Mouse (Mus musculus) liver, embryonic 14.5 days (tissue): ENCODE measurements around the gene Chl1. TPM values are rescaled to one million over a fixed set of nuclear protein-coding genes. Genes with fewer than 3 reads are reported as not detected.

ENCODE experiments used
- ATAC-seq: fragments of 200-750 bp; cut with Nextera tagmentation; 2 replicates; pipeline ENCODE4 v1.8.0; 2017; ENCODE audit warnings: moderate number of reproducible peaks, mild to moderate bottlenecking, moderate library complexity; ENCODE audit not compliant: insufficient read depth
- DNase-seq, 3 experiments: peaks; one replicate each; pipeline ENCODE4 v3.0.0-alpha.2; 2012 to 2013; ENCODE audit warnings: low read depth in 3 of 3, low spot score in 3 of 3
- H3K27ac ChIP-seq: fragments of 300-500 bp; sonication (generic); 2 replicates; pipeline ENCODE4 v1.5.1; 2014; ENCODE audit warnings: moderate library complexity, mild to moderate bottlenecking, control low read depth, inconsistent platforms
- H3K27me3 ChIP-seq: fragments of 300-500 bp; sonication (generic); 2 replicates; pipeline ENCODE4 v1.6.1; 2014; ENCODE audit warnings: mild to moderate bottlenecking, low read length, moderate library complexity; ENCODE audit not compliant: control insufficient read depth, insufficient read depth
- H3K36me3 ChIP-seq: fragments of 300-500 bp; sonication (generic); replicated peaks from 2 replicates; pipeline ENCODE4 v1.6.1; 2014; ENCODE audit warnings: low read depth; ENCODE audit not compliant: control insufficient read depth, insufficient read depth
- H3K4me1 ChIP-seq, 2 experiments: fragments of 200-500 bp in 1 of 2; fragments of 300-500 bp in 1 of 2; sonication (generic) in 1 of 2; replicated peaks; 2 replicates each; pipeline ENCODE4 v1.6.1; 2012 to 2014; ENCODE audit warnings: antibody characterized with exemption in 1 of 2, inconsistent platforms in 1 of 2, low read length in 1 of 2; ENCODE audit not compliant: control insufficient read depth in 2 of 2, insufficient read depth in 2 of 2
- H3K4me2 ChIP-seq: fragments of 300-500 bp; sonication (generic); 2 replicates; pipeline ENCODE4 v1.6.1; 2014; ENCODE audit warnings: low read depth, mild to moderate bottlenecking, control low read depth, moderate library complexity
- H3K4me3 ChIP-seq, 2 experiments: fragments of 200-500 bp in 1 of 2; fragments of 300-500 bp in 1 of 2; sonication (generic) in 1 of 2; 2 replicates each; pipeline ENCODE4 v1.5.1; 2012 to 2014; ENCODE audit warnings: low read depth in 2 of 2, low read length in 2 of 2, mild to moderate bottlenecking in 2 of 2, control low read depth in 1 of 2, inconsistent platforms in 1 of 2, moderate library complexity in 1 of 2; ENCODE audit not compliant: insufficient read depth in 1 of 2
- H3K9ac ChIP-seq: fragments of 300-500 bp; sonication (generic); replicated peaks from 2 replicates; pipeline ENCODE4 v1.6.1; 2014; ENCODE audit warnings: mild to moderate bottlenecking, control low read depth, moderate library complexity
- H3K9me3 ChIP-seq: fragments of 300-500 bp; sonication (generic); 2 replicates; pipeline ENCODE4 v1.6.1; 2016; ENCODE audit warnings: low read length, mixed read lengths; ENCODE audit not compliant: control insufficient read depth
- CTCF ChIP-seq: IDR thresholded peaks from 2 replicates; pipeline ENCODE4 v1.5.1; 2016; ENCODE audit warnings: antibody characterized with exemption, low read depth, control low read depth
- EP300 ChIP-seq: IDR thresholded peaks from 2 replicates; pipeline ENCODE4 v1.6.1; 2016; ENCODE audit warnings: antibody characterized with exemption, low read depth
- WGBS: fragments of 180-500 bp; shearing (Covaris S2); extraction: QIAGEN DNeasy Blood & Tissue Kit; methylation state at CpG from one replicate; pipeline ENCODE4 v1.1.7; 2014; ENCODE audit not compliant: insufficient replicate concordance; 5-methylcytosine and 5-hydroxymethylcytosine counted together
- polyA plus RNA-seq, 2 experiments: library from polyadenylated mRNA; depleted of rRNA in 1 of 2; stranded (reverse) in 1 of 2; unstranded in 1 of 2; fragments of >200 nt; fragmentation: Nextera tagmentation in 1 of 2; extraction: Ambion mirVana in 1 of 2; gene quantifications; 2 replicates each; pipeline versions ENCODE4 v1.2.1 to v1.2.3; 2012 to 2014

Gene Chl1
- polyA plus RNA-seq, 2 experiments = 0.01 TPM; not detected in 1

GRCm38 (mm10) chr6:103558894-103559225 lies 48.5 kb downstream of the Chl1 start:
- no peak overlapping the region for H3K27ac ChIP-seq
- no peak for ATAC-seq
- H3K4me2 ChIP-seq = no peak overlapping the region
- no peak overlapping the region for H3K4me3 ChIP-seq
- 69% methylated on average over 3 of the region's 3 CpGs for WGBS
- no peaks in the 10 kb centered on the region for H3K9me3 ChIP-seq
- H3K4me1 ChIP-seq = no peaks in the 10 kb centered on the region
- no peaks in the 10 kb centered on the region for H3K27me3 ChIP-seq
- H3K9ac ChIP-seq = no peak overlapping the region
- H3K36me3 ChIP-seq = no peaks in the 10 kb centered on the region
- TF ChIP-seq CTCF (no peak), EP300 (no peak)
- no peak for DNase-seq

DNA sequence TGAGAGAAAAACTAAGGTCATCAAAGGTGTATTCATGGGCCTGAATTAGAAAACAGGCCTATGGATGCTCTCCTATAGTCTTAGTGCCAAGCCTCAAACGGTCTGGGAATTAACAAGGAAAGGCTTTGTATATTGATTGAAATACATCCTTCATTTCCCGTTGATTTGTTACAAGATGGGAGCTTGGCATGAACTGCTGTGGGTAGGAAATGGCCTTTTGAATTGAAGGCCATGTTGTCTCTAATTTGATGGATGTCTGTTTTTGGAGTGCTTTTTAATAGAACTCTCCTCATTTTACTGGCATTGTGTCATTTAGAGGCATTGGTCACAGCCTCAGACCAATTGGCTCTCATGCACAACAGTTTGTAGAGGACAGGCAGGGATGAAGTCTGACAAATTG lies 49.0 kb downstream of the Chl1 start:
- H3K4me2 ChIP-seq = no peak overlapping the region
- H3K9me3 ChIP-seq = no peaks in the 10 kb centered on the region
- H3K36me3 ChIP-seq = no peaks in the 10 kb centered on the region
- no peak overlapping the region for H3K9ac ChIP-seq
- 44% methylated on average over 2 of the region's 2 CpGs for WGBS
- no peaks in the 10 kb centered on the region for H3K27me3 ChIP-seq
- DNase-seq (no peak), ATAC-seq (no peak)
- TF ChIP-seq EP300 (no peak), CTCF (no peak)
- no peak overlapping the region for H3K4me3 ChIP-seq
- no peaks in the 10 kb centered on the region for H3K4me1 ChIP-seq
- no peak overlapping the region for H3K27ac ChIP-seq

DNA sequence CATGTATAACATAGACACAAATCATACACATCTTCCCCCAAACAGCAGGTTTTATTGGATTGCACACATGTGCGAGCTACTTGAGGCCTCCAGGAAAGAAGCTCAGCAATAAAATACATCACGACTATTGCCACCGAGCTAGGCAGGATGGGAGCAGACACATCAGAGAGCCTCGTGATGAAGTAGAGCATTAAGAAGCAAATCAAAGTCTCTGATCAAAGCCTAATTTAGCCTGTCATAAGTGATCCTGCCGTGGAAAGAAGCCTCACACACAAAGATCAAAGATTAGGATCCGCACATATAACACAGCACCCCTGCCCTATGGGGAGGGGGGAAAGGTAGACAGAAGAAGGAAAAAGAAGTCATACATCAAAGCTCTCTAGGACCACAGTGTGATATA lies 54.4 kb downstream of the Chl1 start:
- H3K4me2 ChIP-seq = no peak overlapping the region
- H3K9me3 ChIP-seq = no peaks in the 10 kb centered on the region
- H3K9ac ChIP-seq = no peak overlapping the region
- DNase-seq (no peak), ATAC-seq (no peak)
- 52% methylated on average over 6 of the region's 6 CpGs for WGBS
- no peaks in the 10 kb centered on the region for H3K27me3 ChIP-seq
- H3K4me3 ChIP-seq = no peak overlapping the region
- H3K27ac ChIP-seq = no peak overlapping the region
- no peaks in the 10 kb centered on the region for H3K4me1 ChIP-seq
- H3K36me3 ChIP-seq = no peaks in the 10 kb centered on the region
- no peak for TF ChIP-seq EP300

GRCm38 (mm10) chr6:103567247-103567646 lies 56.9 kb downstream of the Chl1 start:
- no peak for TF ChIP-seq CTCF
- TF ChIP-seq EP300 = no peak
- no peak for DNase-seq
- H3K4me2 ChIP-seq = no peak overlapping the region
- no peak overlapping the region for H3K4me3 ChIP-seq
- H3K4me1 ChIP-seq = no peaks in the 10 kb centered on the region
- no peaks in the 10 kb centered on the region for H3K9me3 ChIP-seq
- WGBS = 55% methylated on average over 2 of the region's 2 CpGs
- no peak for ATAC-seq
- no peaks in the 10 kb centered on the region for H3K36me3 ChIP-seq
- no peak overlapping the region for H3K9ac ChIP-seq
- no peak overlapping the region for H3K27ac ChIP-seq
- no peaks in the 10 kb centered on the region for H3K27me3 ChIP-seq

DNA sequence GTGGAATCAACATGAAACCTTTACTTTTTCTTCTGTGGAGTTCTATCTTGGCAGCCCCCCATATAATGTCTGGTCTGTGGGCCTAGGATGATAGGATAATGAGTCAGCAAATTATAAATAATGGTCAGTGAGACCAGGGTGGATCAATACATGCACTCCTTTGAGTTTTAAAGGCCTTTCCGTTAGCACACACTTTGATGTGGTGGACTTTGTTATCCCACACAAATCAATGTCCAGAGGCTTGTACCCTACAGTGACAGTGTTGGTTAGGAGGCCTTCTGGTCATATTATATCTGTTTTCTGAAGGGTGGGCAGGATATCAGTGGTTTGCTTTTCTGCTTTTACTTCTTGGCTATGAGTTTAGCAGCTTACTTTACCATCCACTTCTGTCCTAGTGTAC lies 62.3 kb downstream of the Chl1 start:
- Histone ChIP-seq H3K27ac (no peak overlapping the region), H3K4me1 (no peaks in the 10 kb centered on the region), H3K9me3 (no peaks in the 10 kb centered on the region), H3K4me2 (no peak overlapping the region), H3K4me3 (no peak overlapping the region), H3K9ac (no peak overlapping the region), H3K27me3 (no peaks in the 10 kb centered on the region), H3K36me3 (no peaks in the 10 kb centered on the region)
- no peak for TF ChIP-seq CTCF
- no peak for TF ChIP-seq EP300
- WGBS = 50% methylated on average over 1 of the region's 1 CpGs
- no peak for DNase-seq
- no peak for ATAC-seq

DNA sequence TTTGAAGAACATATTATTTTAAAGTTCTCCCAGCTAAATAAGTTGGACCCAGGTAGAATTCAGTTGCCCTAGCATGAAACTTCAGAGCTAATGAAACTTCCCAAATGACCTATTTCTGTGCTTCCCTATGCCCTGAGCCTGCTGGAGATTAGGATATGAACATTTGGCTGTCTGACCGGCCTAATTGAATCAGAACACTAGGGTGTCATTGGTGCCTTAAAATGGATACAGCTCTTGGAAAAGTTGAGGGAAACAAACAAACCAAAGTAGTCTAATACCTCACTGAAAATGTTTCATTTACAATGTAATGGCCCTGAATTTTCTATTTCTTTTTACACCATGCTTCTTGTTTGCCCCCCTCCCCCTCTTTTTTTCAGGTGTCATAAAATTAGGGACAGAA lies 73.8 kb downstream of the Chl1 start:
- H3K9ac ChIP-seq = no peak overlapping the region
- no peaks in the 10 kb centered on the region for H3K4me1 ChIP-seq
- H3K36me3 ChIP-seq = no peaks in the 10 kb centered on the region
- DNase-seq = no peak
- 58% methylated on average over 1 of the region's 1 CpGs for WGBS
- H3K27ac ChIP-seq = no peak overlapping the region
- no peak for ATAC-seq
- H3K4me3 ChIP-seq = no peak overlapping the region
- TF ChIP-seq CTCF (no peak), EP300 (no peak)
- H3K4me2 ChIP-seq = no peak overlapping the region
- H3K27me3 ChIP-seq = no peaks in the 10 kb centered on the region
- H3K9me3 ChIP-seq = no peaks in the 10 kb centered on the region
